Mouse (Mus musculus) adrenal gland, postnatal 14 days (tissue): ENCODE data around the gene Rplp2. TPM values are rescaled to one million over a fixed set of nuclear protein-coding genes. Genes with fewer than 3 reads are reported as not detected.
A peak's percentile ranks its signal among the peaks of the same experiment; 100 is the strongest.

Experiments used
- DNase-seq: peaks from one replicate; pipeline ENCODE4 v3.0.0; 2021; ENCODE audit warnings: mixed read lengths
- total RNA-seq: library from RNA; stranded (reverse); gene quantifications from 2 replicates; pipeline ENCODE4 v1.2.3, GENCODE M21; 2021

Rplp2 gene
- total RNA-seq, 1 experiment from 2014 or later: 908 TPM

DNA sequence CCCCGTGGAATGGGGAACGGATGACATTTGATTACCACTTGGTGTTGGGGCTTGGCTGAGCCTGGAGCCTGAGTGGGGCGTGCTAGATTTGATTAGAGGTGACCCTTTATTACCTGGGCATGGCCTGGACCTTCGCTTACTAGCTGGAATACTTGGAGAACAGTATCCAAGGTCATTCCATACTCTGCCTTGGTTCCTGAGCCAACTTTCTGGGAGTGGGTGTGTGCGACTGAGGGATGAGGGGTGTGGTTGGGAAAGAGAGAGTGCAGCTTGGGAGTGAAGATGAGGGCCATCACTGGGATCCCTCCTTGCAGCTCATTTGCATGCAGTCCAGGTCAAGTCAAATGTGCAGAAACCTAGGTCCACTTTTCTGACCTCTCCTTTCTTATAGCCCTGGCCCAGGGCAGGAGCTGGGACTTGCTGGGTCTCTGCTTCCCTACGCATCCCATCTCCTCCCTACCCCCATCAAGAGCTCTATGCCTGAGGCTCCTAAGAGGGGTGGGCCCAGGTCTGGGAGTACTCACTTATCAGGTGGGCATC, 36.0 kb downstream of the Rplp2 start:
- DNase-seq: no peak

DNA sequence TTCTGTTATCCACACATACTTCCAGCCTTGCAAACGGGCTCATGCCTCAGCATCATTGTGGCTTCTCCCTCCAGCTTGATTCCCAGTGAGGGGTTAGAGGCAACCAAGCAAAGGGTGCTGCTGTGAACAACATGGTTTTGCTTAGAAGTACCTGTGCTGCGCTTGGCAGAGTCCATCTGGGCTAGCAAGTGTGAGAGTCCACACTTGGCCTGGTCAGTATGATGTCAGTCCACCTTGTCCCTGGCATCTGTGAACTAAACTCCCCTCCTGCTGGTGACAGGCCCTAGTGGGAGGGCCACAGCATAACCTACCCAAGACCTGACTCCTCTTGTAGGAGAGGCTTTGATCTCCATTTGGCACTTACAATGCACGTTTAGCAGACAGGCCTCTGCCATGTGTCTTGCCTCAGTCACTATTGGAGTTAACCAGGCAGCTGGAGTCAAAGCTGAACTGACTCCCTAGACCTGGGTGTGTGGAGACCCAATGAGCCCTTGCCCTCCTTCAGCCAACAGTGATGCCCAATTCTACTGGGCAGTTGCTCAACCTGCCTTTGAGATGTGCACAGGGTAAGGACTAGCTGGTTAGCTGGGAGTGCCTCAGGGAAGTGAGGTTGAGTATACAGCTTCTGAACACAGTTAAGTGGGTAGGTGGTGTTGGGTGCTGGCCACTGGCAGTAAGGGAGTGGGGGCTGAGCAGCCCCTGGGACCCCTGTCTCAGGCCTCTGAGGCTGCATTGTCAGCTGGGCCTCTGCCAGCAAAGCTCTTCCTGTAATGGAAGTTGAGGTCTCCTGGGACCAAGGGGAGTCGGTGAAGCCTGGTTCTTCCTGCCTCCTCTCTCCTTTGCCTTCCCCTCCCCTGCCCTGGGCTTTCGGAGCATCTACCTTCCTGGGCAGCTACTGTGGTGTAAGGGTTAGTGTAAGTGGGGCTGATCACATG, 37.3 kb downstream of the Rplp2 start:
- no peak for DNase-seq

DNA sequence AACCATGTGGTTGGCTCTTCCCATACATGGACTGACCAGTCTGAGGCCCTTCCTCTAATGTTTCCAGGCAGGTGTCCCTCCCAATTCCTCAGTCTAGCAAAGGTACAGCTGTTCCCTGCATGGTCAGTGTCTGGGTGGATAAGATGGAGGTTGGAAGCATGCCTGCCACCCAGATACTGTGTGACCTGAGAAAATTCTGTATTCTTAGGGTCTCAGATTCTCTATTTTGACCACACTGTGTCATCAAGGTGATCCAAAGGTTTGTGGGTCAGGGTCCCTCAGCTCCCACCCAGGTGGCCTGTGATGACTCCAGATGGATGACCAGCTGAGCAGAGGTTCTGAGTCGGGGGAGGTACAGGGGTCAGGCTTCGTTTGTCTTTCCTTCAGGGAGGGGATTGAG, 38.0 kb downstream of the Rplp2 start:
- DNase-seq: no peak

DNA sequence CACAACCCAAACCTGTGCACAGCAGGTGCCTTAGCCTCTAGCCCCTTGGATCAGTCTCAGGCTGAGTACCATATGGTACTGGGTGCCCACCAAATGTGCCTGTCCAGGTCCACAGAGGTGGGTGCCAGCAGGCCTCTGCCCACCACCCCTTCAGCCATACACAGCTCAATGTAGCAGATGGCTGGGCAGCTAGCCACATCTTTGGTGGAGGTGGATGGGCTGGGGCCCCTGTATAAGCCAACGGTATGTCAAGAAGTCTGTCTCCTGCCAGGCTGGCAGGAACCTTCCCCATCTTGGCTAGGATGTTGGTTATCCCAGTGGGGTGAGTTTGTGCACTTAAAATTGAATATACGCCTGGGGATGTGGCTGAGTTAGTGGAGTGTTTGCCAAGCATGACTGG, 38.4 kb downstream of the Rplp2 start:
- no peak for DNase-seq

DNA sequence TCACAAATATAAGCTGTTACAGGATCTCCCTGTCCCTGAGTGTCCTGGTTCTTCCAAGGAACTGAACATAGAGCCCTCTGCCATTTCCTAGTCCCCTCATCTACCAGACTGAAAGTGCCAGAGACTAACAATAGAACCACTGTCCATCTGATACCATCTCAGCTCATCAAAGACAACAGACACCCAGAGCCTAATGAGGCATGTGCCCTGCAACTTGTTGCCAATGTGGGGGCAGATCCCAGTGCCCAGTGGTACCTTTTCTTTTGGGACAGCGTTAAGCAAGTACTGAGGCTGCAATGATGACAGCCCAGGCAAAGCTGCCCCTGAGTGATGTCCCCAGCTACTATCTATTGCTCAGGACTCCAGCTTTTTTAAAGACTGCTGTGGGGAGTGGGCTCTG, 39.1 kb downstream of the Rplp2 start:
- no peak for DNase-seq

DNA sequence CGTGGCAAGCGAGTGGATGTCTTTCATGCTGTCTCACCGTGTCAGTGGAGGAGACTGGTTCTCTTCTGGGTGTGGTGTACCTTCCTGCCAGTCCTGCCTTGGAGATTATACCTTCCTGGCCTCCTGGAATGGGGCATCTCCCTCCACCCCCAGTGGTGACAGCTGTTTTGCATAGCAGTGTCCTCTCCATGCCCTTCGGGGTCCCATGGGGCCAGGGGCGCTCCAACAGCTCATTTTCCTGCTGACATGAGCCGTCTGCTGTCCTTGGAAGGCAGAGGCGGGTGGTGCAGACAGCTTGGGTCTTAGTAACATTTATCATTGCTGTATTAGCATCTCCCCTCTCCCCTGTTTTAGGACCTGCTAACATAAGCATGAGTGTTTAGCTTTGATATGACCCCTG, 40.0 kb downstream of the Rplp2 start:
- no peak for DNase-seq

DNA sequence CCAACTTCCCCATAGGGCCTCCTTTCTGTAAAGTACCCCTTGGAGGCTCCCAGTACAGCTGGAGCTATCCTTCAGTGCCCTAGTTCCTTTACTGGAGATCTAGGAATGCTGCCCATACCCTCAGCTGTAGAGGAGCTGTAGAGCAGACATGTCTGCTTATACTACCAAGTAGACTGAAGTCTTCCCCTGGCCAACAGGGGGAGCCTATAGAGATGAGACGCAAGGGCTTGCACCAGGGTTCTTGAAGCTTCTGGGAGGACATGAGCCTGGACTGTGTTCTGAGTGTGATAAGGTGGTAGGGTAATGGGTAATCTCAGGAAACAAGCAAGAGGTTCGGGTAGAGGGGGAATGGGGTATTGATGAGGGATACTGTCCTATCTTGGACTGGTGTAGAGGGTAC, 44.0 kb downstream of the Rplp2 start:
- peak; percentile 45 for DNase-seq

DNA sequence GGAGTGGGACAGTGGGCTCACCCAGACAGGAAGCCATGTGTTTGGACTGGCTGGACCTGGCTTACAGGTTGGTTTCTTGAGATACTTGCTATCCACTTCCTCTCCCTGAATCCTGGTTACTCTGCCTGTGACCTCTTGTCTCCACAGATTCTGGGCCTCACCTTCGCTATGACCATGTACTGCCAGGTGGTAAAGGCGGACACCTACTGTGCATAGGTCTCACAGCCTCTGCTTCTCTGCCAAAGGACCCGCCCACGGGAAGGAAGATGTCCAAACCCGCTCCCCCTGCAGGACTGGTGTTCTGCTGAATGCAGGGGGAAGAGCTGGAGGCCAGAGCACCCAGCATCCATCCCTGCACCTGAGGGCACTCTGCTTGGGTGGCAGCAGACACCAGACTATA, 45.6 kb downstream of the Rplp2 start:
- no peak for DNase-seq

DNA sequence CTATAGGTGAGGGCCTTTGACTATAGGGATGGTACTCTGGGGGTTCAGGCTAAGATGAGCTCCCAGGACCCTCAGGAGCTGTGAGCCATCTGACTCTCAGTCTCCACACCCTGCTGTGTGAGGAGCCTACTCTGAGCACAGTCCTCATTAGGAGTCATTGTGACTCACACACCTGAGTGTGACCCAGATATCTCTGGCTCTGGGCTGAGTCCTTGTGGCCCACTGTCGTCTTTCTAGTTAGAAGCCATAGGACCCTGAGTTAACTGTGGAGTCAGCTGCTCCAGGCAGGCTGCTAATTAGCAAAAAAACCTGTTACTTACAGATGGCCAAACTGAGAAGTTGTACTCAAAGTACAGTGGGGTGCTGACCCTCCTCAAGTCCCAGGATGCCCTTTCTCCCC, 46.6 kb downstream of the Rplp2 start:
- DNase-seq: no peak

DNA sequence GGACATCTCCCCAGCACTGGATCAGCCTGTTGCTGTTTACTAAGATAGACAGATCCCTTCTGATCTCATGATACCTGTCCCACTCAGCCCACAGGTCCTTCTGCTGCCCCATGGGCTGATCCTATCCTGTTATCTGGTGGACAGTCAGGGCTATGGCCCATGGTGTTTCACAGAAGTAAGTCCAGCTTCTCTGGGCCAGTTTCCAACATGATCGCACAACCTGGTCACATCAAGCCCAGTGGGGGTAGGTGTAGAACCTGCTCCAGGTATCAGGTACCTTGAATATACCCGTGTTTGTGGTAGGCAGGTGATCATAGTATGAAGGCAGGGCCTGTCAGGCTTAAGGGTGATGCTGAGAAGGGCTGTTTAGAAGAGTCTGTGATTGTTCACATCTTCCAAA, 48.2 kb downstream of the Rplp2 start:
- DNase-seq: no peak

DNA sequence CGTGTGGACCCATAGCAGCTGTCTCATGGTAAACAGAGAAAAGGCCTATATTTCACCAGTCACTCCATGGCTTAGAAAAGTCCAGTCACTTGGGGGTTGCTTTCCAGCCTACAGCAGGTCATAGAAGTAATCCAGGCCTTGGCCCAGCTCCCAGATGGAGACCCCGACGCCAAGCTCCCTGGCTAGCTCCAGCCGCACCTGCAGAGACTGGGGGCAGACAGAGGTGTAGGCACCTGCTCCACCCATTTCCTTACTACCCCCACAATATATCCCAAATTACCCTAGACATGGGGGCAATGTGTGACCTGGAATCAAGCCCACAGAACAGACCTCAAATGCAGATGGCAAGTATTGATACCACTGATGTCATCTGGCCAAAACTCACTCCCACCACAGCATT, 48.8 kb downstream of the Rplp2 start:
- DNase-seq: no peak

DNA sequence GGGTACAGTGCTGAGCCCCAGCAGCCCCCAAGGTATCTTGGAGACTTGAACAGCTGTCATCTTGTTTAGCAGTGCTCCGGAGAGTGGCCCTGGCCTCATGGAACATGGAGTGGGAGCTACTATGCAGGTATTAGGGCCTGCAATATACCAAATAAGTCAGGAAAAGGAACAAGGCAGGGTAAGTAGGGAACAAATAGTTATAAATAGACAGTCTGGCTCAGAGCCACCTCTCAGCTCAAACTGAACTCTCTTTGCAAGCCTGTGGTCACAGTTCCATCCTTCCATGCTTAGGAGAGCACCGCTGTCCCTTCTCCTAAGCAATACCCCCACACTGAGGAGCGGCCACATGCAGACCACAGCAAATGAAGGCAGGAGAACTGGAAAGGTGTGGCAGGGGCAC, 50.4 kb downstream of the Rplp2 start:
- no peak for DNase-seq

Other genes with a start within 250 kb of the Rplp2 start
- gene Lmntd2, start 233.3 kb upstream of the Rplp2 start, total RNA-seq: 0.26 and 0.34 TPM in 2 replicates
- 4.9 and 5.2 TPM in 2 replicates for gene Rassf7, start 231.5 kb upstream of the Rplp2 start, total RNA-seq
- 78.2 and 80.2 TPM in 2 replicates for gene Phrf1, start 218.6 kb upstream of the Rplp2 start, total RNA-seq
- gene Irf7, start 180.9 kb upstream of the Rplp2 start, total RNA-seq: 5.2 and 7.7 TPM in 2 replicates
- 8.0 and 10.6 TPM in 2 replicates for gene Cdhr5, start 170.6 kb upstream of the Rplp2 start, total RNA-seq
- 2.3 and 3.2 TPM in 2 replicates for gene Sct, start 168.2 kb upstream of the Rplp2 start, total RNA-seq
- gene Drd4, start 155.4 kb upstream of the Rplp2 start, total RNA-seq: 1.1 and 2.3 TPM in 2 replicates
- gene Deaf1, start 119.7 kb upstream of the Rplp2 start, total RNA-seq: 32.5 and 41.2 TPM in 2 replicates
- 22.9 and 25.6 TPM in 2 replicates for gene Tmem80, start 119.6 kb upstream of the Rplp2 start, total RNA-seq
- gene Eps8l2, start 108.5 kb upstream of the Rplp2 start, total RNA-seq: 5.1 and 5.5 TPM in 2 replicates
- 479 and 481 TPM in 2 replicates for gene Taldo1, start 55.2 kb upstream of the Rplp2 start, total RNA-seq
- gene Gatd1, start 33.2 kb upstream of the Rplp2 start, total RNA-seq: 22.5 and 36.2 TPM in 2 replicates
- gene Cend1, start 17.9 kb upstream of the Rplp2 start, total RNA-seq: 1.0 and 3.6 TPM in 2 replicates
- gene Slc25a22, start 9.5 kb upstream of the Rplp2 start, total RNA-seq: 87.0 and 91.0 TPM in 2 replicates
- gene Pidd1, start 3.3 kb upstream of the Rplp2 start, total RNA-seq: 3.5 and 5.9 TPM in 2 replicates
- gene Pnpla2, start 7.8 kb downstream of the Rplp2 start, total RNA-seq: 1,289 and 1,648 TPM in 2 replicates
- gene Cracr2b, start 13.7 kb downstream of the Rplp2 start, total RNA-seq: 14.2 and 23.2 TPM in 2 replicates
- gene Cd151, start 20.0 kb downstream of the Rplp2 start, total RNA-seq: 199 and 204 TPM in 2 replicates
- 74.5 TPM in 2 replicates for gene Polr2l, start 27.8 kb downstream of the Rplp2 start, total RNA-seq
- 49.4 and 58.4 TPM in 2 replicates for gene Tspan4, start 27.9 kb downstream of the Rplp2 start, total RNA-seq
- gene Chid1, start 92.5 kb downstream of the Rplp2 start, total RNA-seq: 46.5 and 49.7 TPM in 2 replicates
- 61.0 and 64.0 TPM in 2 replicates for gene Ap2a2, start 114.8 kb downstream of the Rplp2 start, total RNA-seq
- not detected in 2 replicates for gene Muc6, start 207.9 kb downstream of the Rplp2 start, total RNA-seq
- gene Muc2, start 243.0 kb downstream of the Rplp2 start, total RNA-seq: 0.78 and 4.3 TPM in 2 replicates